Mouse (Mus musculus) CH12.LX (cell line): ENCODE measurements at regions not wholly inside any gene's neighbourhood (a gene's known extent, or its start where the extent isn't known, plus 50 kb on each side); places are given as distances from the start of the nearest gene placed in this dataset.

ENCODE experiments used
- DNase-seq: peaks from one replicate; pipeline ENCODE4 v3.0.0-alpha.2; 2013; ENCODE audit errors: extremely low read depth
- H3K27ac ChIP-seq: 2 replicates; pipeline ENCODE4 v1.5.1; 2012; ENCODE audit warnings: low read depth, mild to moderate bottlenecking, control low read depth, moderate library complexity; ENCODE audit not compliant: insufficient read depth
- H3K27me3 ChIP-seq: replicated peaks from 2 replicates; pipeline ENCODE3; 2012; ENCODE audit warnings: inconsistent platforms
- H3K36me3 ChIP-seq, 2 experiments: replicated peaks in 1 of 2; 2 replicates each; pipeline versions ENCODE3 to v1.6.1; 2012; ENCODE audit warnings: inconsistent platforms in 1 of 2, low read length in 1 of 2, mild to moderate bottlenecking in 1 of 2, mixed read lengths in 1 of 2, moderate library complexity in 1 of 2; ENCODE audit not compliant: control insufficient read depth in 1 of 2, insufficient read depth in 1 of 2
- H3K4me1 ChIP-seq, 2 experiments: 2 replicates each; pipeline ENCODE4 v1.6.1; 2012; ENCODE audit warnings: inconsistent platforms in 1 of 2, moderate library complexity in 1 of 2; ENCODE audit not compliant: insufficient read depth in 2 of 2, control insufficient read depth in 1 of 2
- H3K4me2 ChIP-seq: 2 replicates; pipeline ENCODE4 v1.6.1; 2012; ENCODE audit warnings: low read depth, mild to moderate bottlenecking, control low read depth; ENCODE audit not compliant: poor library complexity, insufficient read depth, severe bottlenecking
- H3K4me3 ChIP-seq, 3 experiments: fragments of 150-350 bp in 1 of 3; sonication (generic) in 1 of 3; replicated peaks in 1 of 3; 2 replicates each; pipeline versions ENCODE3 to v1.5.1; 2011 to 2012; ENCODE audit warnings: low read depth in 2 of 3, low read length in 2 of 3, mild to moderate bottlenecking in 2 of 3, moderate library complexity in 2 of 3, control low read depth in 1 of 3, improper control_type of control experiment in 1 of 3, inconsistent platforms in 1 of 3, mixed read lengths in 1 of 3; ENCODE audit not compliant: poor library complexity in 1 of 3
- H3K79me2 ChIP-seq: replicated peaks from 2 replicates; pipeline ENCODE4 v1.6.1; 2012; ENCODE audit warnings: mild to moderate bottlenecking, moderate library complexity; ENCODE audit not compliant: control insufficient read depth, poor library complexity, insufficient read depth, severe bottlenecking; ENCODE audit errors: extremely low read depth
- H3K9ac ChIP-seq: 2 replicates; pipeline ENCODE4 v1.6.1; 2012; ENCODE audit warnings: low read depth, mild to moderate bottlenecking, control low read depth, moderate library complexity; ENCODE audit not compliant: insufficient read depth
- H3K9me3 ChIP-seq: replicated peaks from 2 replicates; pipeline ENCODE3; 2012; ENCODE audit warnings: low read length, inconsistent platforms, mixed read lengths
- CHD1 ChIP-seq: IDR thresholded peaks from 2 replicates; pipeline ENCODE4 v1.6.1; 2012; ENCODE audit warnings: low read depth, low read length, improper control_type of control experiment, inconsistent platforms
- CHD2 ChIP-seq: IDR thresholded peaks from 2 replicates; pipeline ENCODE4 v1.6.1; 2011; ENCODE audit warnings: low read length, improper control_type of control experiment
- ELF1 ChIP-seq: IDR thresholded peaks from 2 replicates; pipeline ENCODE4 v1.6.1; 2014; ENCODE audit warnings: low read depth, mild to moderate bottlenecking, inconsistent platforms, low read length, improper control_type of control experiment
- ETS1 ChIP-seq: conservative IDR thresholded peaks from 2 replicates; pipeline ENCODE4 v1.6.1; 2012; ENCODE audit warnings: low read depth, mild to moderate bottlenecking, inconsistent platforms, low read length, improper control_type of control experiment, moderate library complexity
- IRF4 ChIP-seq: IDR thresholded peaks from 2 replicates; pipeline ENCODE4 v1.6.1; 2014; ENCODE audit warnings: low read depth, mild to moderate bottlenecking, inconsistent platforms, low read length, improper control_type of control experiment
- JUND ChIP-seq: conservative IDR thresholded peaks from 2 replicates; pipeline ENCODE4 v1.6.1; 2011; ENCODE audit warnings: low read depth, low read length, improper control_type of control experiment
- KAT2A ChIP-seq: IDR thresholded peaks from 2 replicates; pipeline ENCODE4 v1.6.1; 2012; ENCODE audit warnings: low read length, improper control_type of control experiment, inconsistent platforms; ENCODE audit not compliant: insufficient replicate concordance
- MAZ ChIP-seq: IDR thresholded peaks from 2 replicates; pipeline ENCODE4 v1.6.1; 2012; ENCODE audit warnings: low read depth, mild to moderate bottlenecking, inconsistent platforms, low read length, improper control_type of control experiment, moderate library complexity
- MYC ChIP-seq: IDR thresholded peaks from 2 replicates; pipeline ENCODE4 v1.6.1; 2011; ENCODE audit warnings: low read depth, mild to moderate bottlenecking, improper control_type of control experiment, low read length
- NELFE ChIP-seq: IDR thresholded peaks from 2 replicates; pipeline ENCODE4 v1.6.1; 2011; ENCODE audit warnings: low read depth, low read length, improper control_type of control experiment
- PAX5 ChIP-seq: IDR thresholded peaks from 2 replicates; pipeline ENCODE4 v1.6.1; 2012; ENCODE audit warnings: low read length, inconsistent platforms, mixed read lengths
- POLR2A ChIP-seq: IDR thresholded peaks from 2 replicates; pipeline ENCODE4 v1.6.1; 2011; ENCODE audit warnings: low read depth, mild to moderate bottlenecking, improper control_type of control experiment, low read length
- RCOR1 ChIP-seq: conservative IDR thresholded peaks from 2 replicates; pipeline ENCODE4 v1.6.1; 2012; ENCODE audit warnings: low read depth, mild to moderate bottlenecking, inconsistent platforms, low read length, improper control_type of control experiment
- SMC3 ChIP-seq: IDR thresholded peaks from 2 replicates; pipeline ENCODE4 v1.6.1; 2011; ENCODE audit warnings: low read depth, low read length, improper control_type of control experiment
- TCF12 ChIP-seq: IDR thresholded peaks from 2 replicates; pipeline ENCODE4 v1.6.1; 2014; ENCODE audit warnings: low read depth, mild to moderate bottlenecking, inconsistent platforms, low read length, improper control_type of control experiment
- UBTF ChIP-seq: IDR thresholded peaks from 2 replicates; pipeline ENCODE4 v1.6.1; 2012; ENCODE audit warnings: low read depth, mild to moderate bottlenecking, inconsistent platforms, low read length, improper control_type of control experiment, moderate library complexity
- USF1 ChIP-seq: IDR thresholded peaks from 2 replicates; pipeline ENCODE4 v1.6.1; 2014; ENCODE audit warnings: low read depth, mild to moderate bottlenecking, inconsistent platforms, low read length, improper control_type of control experiment
- USF2 ChIP-seq: conservative IDR thresholded peaks from 2 replicates; pipeline ENCODE4 v1.6.1; 2011; ENCODE audit warnings: low read depth, low read length, improper control_type of control experiment
- ZNF384 ChIP-seq: IDR thresholded peaks from 2 replicates; pipeline ENCODE4 v1.6.1; 2012; ENCODE audit warnings: low read depth, low read length, improper control_type of control experiment, inconsistent platforms
- dilution Hi-C: fragments of 300-500 bp; cut with MboI; formaldehyde crosslinking; loops from 2 replicates; pipeline ENCODE4 v1.14.3; 2020; ENCODE audit warnings: low sequenced_read_pairs; ENCODE audit not compliant: extremely low pct_unique_long_range_greater_than_20kb, extremely low pct_ligation_motif_present
- in situ Hi-C: fragments of 300-500 bp; cut with MboI; formaldehyde crosslinking; loops from 3 replicates; pipeline ENCODE4 v1.14.3; 2019; ENCODE audit warnings: low sequenced_read_pairs, low pct_ligation_motif_present, low pct_unique_long_range_greater_than_20kb, mixed read lengths

DNA sequence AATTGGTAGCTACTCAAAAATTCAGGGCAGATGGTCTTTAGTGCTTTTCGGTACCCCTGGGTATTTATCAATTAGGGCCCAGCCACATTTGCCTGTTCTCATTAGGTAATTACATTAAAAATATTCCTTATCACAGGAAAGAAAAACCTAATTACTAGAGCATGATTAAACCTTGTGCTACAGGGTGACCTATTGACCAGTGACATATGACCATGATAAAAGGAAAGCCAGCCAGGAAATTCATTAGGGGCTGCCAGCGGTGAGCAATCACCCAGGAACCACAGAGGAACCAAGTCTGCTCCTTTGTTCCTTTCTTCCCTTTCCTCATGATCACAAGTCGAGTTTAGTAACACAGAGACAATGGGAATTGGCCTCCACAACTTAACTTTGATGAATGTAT is 394.4 kb upstream of the Prickle1 start:
- no peak for TF ChIP-seq USF2
- TF ChIP-seq JUND = no peak
- TF ChIP-seq USF1 = no peak
- TF ChIP-seq NELFE = no peak
- TF ChIP-seq SMC3 = no peak
- no peak for TF ChIP-seq ZNF384
- no peak for TF ChIP-seq ELF1

GRCm38 (mm10) chr15:93988367-93988766 is 392.7 kb upstream of the Prickle1 start:
- Histone ChIP-seq H3K9me3 (peaks cover 21% of the 10 kb centered on the region), H3K4me1 (no peaks in the 10 kb centered on the region), H3K27ac (no peak overlapping the region), H3K79me2 (no peaks in the 10 kb centered on the region), H3K27me3 (no peaks in the 10 kb centered on the region), H3K4me3 (no peak overlapping the region), H3K36me3 (no peaks in the 10 kb centered on the region), H3K4me2 (no peak overlapping the region), H3K9ac (no peak overlapping the region)
- no peak for DNase-seq
- no peak for TF ChIP-seq POLR2A
- in situ Hi-C loops (no loop called here), dilution Hi-C loops (no loop called here)

More for the DNA sequence above, 394.4 kb upstream of the Prickle1 start:
- no peaks in the 10 kb centered on the region for H3K36me3 ChIP-seq
- no peak overlapping the region for H3K27ac ChIP-seq
- H3K4me2 ChIP-seq = no peak overlapping the region
- DNase-seq = no peak
- H3K79me2 ChIP-seq = no peaks in the 10 kb centered on the region
- in situ Hi-C loops = no loop called here
- peaks cover 20% of the 10 kb centered on the region for H3K9me3 ChIP-seq
- no peaks in the 10 kb centered on the region for H3K4me1 ChIP-seq
- dilution Hi-C loops = no loop called here
- H3K4me3 ChIP-seq = no peak overlapping the region
- no peak overlapping the region for H3K9ac ChIP-seq
- H3K27me3 ChIP-seq = no peaks in the 10 kb centered on the region

- in situ Hi-C loops (no loop called here), dilution Hi-C loops (no loop called here)
- DNase-seq = no peak
- H3K79me2 ChIP-seq = no peaks in the 10 kb centered on the region
- H3K36me3 ChIP-seq = no peaks in the 10 kb centered on the region
- no peaks in the 10 kb centered on the region for H3K27me3 ChIP-seq
- no peak overlapping the region for H3K27ac ChIP-seq
- H3K4me1 ChIP-seq = no peaks in the 10 kb centered on the region
- H3K9ac ChIP-seq = no peak overlapping the region
- H3K4me2 ChIP-seq = no peak overlapping the region
- no peak overlapping the region for H3K4me3 ChIP-seq
- TF ChIP-seq MAZ (no peak), IRF4 (no peak), KAT2A (no peak), CHD1 (no peak), RCOR1 (no peak), TCF12 (no peak), PAX5 (no peak), POLR2A (no peak), SMC3 (no peak), UBTF (no peak), ETS1 (no peak), CHD2 (no peak), MYC (no peak)
- TF ChIP-seq, all 38 proteins: peak for 0
- H3K9me3 ChIP-seq = peaks cover 22% of the 10 kb centered on the region
These were observed 391.1 kb upstream of the Prickle1 start for GRCm38 (mm10) chr15:93986631-93987429.
